Mouse (Mus musculus): ENCODE measurements around the gene Nynrin.

The Nynrin gene

DNA sequence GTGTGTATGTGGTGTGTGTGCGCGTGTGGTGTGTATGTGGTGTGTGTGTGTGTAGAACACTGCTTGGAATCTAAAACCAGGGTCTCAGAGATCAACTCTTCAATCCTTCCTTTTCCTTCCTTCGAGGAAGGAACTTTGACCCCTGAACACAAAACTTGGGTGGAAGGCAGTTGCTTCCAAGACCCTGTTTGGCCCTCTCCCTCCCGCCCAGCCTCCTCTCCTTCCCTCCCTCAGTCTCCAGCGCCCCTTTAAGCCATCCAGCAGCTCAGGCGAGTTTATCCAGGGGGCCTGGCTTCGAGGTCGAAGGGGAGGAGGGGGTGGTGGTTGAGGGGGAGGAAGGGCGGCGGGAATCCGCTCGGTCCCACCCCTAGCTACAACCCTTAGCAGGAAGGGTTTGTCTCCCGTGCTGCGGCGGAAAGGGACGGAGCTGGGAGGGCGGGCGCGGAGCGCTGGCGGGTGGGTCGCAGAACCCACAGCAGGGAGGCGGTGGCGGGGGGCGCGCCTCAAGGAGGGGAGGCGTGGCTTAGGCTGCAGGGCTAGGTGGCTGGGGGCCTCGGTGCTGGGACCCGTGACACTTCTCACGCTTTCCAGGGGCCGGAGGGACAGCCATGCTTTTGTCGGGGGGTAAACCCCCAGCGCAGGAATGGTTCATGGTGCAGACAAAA lies at the start of gene Nynrin:
Gene Nynrin (plus strand): TSS at position 390 of the 665 bp plus-strand sequence.
- peak; percentile 85 for DNase-seq (ENCODE audit: extremely low spot score, low spot score)

DNA sequence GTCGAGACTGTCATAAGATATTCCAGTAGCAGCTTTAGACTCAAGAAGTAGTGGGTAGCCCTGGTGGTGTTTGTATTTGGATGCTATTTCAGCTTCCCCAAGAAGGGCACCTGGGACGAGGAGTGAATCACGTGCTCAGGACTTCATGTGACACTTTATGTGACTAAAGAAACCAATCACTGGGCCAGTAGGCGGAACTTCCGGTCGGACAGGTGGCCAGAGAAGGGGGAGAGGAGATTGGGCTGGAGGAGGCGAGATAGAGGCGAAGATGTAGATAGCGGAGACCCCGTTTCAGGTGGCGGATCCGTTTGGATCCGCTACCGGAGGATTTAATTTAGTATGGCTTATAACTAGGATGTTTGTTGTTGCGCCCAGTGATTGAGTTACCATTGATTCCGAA lies 38.9 kb upstream of the Nynrin start:
- DNase-seq (ENCODE audit: extremely low spot score, low spot score): peak; percentile 60

DNA sequence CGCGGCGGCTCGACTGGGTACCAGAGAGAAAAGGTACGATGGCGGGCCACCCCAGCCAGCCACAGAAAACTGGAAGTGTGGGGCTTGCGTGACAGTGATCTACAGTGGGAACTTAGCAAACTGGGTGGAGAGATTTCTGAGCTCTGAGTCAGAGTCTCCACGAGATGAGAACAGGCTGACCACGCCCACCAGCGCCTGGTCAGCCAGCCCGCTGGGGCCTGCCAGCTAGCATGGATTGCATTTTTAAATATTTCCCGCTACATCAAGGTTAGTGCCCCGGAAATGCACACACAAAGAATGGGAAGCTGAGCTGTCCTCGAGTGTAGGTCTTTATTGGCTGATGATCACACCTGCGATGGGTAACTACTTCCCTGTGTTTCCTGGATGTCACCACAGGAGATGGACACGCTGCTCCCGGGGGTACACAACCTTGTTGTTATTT lies 38.5 kb upstream of the Nynrin start:
- DNase-seq (ENCODE audit: extremely low spot score, low spot score): peak; percentile 47

- DNase-seq (ENCODE audit: extremely low spot score, low spot score): no peak
These were observed 33.9 kb upstream of the Nynrin start for GRCm38 (mm10) chr14:55819845-55820405.

DNA sequence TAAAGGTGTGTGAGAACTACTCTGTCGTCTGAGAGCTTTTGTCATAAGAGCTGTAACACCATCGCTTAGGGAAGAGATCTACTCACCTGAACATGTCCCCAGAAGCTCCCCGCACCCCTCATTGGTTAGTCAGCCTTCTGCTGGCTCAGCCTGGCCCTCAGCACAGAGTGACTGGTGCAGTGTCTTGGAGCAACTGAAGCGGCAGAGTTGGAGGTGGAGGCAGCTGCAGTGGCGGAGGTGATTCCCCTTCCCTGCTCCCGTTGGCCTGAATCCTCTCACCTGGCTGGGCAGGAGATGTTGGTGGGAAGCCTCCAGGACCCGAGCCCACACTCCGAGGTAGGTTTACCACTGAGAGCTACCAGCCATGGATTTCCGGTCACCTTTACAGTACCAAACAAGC lies 33.2 kb upstream of the Nynrin start:
- DNase-seq (ENCODE audit: extremely low spot score, low spot score): no peak

DNA sequence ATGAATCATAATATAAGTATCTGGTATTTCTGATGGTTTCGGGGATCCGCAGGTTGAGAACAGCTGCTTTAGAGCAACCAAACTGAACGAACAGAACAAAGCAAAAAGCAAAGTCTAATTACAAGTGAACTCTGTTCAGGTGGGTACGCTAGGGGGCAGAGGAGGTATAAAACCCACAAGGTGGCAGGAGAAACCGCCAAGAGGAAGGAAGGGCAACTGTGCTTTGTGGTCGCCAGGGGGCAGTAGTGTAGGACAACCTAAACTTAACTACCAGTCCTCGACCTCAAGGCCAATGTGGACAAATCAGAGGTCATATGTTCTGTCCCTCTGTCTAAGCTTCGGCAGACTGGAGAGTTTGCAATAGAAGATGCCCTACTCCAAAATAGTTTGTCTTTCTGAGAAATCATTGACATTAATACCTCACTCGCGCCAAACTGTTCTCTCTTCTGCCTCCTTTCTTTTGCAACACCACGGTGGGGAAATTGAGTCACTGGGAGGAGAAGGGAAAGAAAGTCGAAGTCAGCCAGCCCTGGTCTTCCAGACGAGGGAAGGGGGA lies 31.3 kb upstream of the Nynrin start:
- DNase-seq (ENCODE audit: extremely low spot score, low spot score): peak; percentile 83

DNA sequence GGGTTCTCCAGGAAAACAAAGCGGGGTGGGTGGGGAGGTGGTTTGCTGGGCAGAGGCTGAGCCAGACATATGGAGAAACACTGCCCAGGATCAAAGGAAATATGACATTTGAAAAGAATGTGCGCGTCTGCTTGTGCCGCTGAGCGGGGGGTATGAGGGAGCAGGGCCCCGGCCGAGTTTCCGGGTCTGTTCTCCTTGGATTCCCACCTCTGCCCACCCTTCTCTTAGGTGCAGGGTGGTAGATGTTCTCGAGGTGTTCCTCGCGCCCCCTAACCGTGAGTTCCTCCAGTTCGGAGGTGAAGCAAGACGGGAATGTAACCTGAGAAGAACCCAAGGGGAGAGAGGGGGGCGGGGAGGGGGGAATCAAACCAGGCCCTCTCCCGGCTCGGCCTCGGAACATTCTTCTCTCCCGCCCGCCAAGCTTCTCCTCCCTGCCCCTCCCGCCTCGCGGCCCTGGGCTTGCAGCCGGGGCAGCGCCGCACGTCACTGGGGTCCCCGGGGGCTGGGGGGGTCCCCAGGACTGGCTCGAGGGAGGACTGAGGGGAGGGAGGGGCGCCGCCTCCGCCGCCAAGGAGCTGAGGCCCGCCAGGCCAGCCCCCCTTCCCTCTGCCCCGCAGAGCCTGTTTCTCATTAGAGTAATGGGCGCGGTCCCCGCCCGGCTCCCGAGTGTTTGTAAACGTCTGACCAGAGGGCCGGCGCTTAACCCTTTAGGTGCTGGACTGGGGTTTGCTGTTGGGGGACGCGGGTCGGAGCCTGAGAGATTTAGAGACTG lies 30.6 kb upstream of the Nynrin start, which contains the start of gene Nfatc4:
Gene Nfatc4 (plus strand): TSS at position 154 of the 772 bp plus-strand sequence.
- peak; percentile 99 for DNase-seq (ENCODE audit: extremely low spot score, low spot score)

DNA sequence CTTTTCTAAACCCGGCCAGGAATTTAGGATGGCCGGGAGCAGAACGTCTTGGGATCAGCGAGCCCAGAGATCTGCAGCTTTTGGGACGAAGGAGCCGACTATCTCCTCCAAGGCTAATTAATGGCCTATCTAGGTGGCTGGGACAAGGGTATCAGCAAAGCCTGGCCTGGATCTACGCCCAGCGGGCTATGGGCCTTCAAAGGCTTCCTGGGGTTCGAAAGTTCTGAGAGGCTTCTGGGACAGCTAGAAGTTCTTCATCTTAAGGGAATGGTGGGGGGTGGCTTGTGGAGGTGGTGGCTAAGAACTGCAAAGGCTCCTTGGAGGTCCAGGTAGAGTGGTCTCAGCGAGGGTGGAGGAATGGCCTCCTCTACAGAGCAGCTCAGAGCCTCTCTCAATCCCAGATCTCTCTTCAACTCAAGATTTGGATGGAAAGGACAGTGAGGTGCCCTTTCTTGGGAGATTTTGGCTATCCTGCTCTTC lies 29.8 kb upstream of the Nynrin start:
- DNase-seq (ENCODE audit: extremely low spot score, low spot score): peak; percentile 81

DNA sequence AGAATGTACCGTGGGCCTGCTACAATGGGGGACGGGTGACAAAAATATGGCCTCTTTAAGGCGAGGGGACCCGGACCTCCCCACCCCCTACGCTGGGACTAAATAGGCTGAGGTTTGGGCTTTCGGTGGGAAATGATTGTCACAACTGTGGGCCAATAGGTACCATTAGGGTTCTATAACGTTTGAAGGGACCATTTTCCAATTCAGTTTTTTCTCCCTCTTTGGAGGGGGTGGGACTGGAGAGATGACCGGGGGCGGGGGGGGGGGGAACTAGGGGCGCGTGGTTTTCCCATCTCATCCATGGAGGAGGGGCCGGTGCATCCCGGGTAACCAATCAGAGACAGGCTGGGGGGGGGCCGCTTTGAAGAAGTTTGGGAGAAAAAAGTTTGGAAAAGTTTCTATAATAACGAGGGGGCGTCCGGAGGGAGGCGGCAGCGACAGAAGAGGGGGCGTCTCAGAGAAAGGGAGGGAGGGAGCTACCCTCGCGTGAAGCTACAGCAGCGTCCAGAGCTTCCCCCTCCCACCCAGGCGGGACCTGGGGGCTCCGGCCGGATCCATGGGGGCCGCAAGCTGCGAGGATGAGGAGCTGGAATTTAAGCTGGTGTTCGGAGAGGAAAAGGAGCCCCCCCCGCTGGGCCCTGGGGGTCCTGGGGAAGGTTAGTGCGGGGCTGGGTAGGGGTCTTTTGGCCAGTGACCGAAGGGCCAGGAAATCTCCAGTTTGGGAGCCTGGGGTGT lies 29.2 kb upstream of the Nynrin start:
- DNase-seq (ENCODE audit: extremely low spot score, low spot score): peak; percentile 70

DNA sequence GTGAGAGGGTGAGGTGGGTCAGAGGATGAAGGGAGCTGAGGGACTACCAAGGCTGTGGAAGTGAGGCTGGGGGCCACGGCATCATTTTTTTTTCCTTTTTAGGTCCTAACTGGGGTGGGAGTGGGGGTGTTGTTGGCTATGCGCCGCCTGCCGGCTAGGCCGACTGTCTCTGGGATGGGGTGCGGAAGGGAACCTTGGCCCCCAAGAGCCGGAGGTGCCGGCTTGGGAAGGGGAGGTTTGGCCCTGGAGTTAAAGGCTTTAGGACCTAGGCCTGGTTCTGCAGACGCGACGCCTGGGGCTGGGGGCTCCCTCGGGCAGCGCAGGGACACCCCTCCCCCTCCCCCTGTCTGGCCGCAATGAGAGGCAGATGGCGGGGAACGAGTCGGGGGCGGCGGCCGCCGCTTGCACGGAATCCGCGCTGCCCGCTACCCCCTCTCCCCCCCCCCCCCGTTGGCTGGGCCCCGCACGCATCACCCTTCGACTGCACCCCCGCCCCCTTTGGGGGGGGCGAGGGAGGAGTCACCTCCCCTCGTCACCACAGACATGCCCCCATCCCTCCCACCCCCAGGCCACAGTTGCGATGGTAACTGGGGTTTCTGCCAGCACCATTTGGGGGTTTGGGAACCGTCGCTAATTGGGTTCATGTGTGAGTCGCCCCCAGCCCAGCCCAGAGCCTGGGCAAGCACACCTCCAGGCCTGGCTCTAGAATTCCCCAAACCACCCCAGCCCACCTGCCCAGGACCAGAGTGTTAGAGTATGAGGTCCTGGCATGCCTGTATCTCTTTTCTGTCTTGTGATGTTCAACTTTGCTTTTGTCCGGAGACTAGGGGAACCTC lies 28.4 kb upstream of the Nynrin start:
- DNase-seq (ENCODE audit: extremely low spot score, low spot score): peak; percentile 76

DNA sequence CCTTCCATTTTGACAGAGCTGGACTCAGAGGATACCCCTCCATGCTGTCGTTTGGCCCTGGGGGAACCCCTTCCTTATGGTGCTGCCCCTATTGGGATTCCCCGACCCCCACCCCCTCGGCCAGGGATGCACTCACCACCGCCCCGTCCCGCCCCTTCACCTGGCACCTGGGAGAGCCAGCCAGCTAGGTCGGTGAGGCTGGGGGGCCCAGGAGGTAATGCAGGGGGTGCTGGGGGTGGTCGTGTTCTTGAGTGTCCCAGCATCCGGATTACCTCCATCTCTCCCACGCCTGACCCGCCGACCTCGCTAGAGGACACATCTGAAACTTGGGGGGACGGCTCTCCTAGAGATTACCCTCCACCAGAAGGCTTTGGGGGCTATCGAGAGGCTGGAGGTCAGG lies 27.7 kb upstream of the Nynrin start:
- no peak for DNase-seq (ENCODE audit: extremely low spot score, low spot score)

- peak; percentile 64 for DNase-seq (ENCODE audit: extremely low spot score, low spot score)
These were observed 27.1 kb upstream of the Nynrin start for GRCm38 (mm10) chr14:55826551-55827340.

DNA sequence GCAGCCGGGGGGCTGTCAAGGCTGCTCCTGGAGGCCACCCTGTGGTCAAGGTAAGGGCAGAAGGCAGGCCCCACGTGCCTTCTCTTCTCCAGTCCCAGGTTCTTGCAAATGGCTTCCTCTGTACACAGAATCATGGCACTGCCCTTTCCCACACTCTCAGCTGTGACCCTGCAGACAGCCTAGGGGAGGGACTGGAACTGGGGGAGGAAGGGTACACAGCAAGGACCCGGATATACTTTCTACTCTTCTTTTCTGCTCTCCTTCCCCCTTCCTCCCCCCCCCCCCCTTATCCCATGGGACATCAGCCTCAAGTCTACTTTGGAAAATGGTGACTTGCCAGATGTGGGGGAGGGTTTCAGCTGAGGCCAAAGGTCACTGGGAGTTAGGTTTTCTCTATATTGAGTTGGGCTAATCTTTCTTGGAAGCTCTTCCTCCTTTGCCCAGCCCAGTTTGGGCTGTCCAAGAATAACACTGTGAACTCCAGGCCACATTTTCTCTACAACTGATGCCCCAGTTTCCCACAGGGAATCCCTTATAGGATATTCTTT lies 25.0 kb upstream of the Nynrin start:
- no peak for DNase-seq (ENCODE audit: extremely low spot score, low spot score)

GRCm38 (mm10) chr14:55829854-55830253 lies 24.0 kb upstream of the Nynrin start:
- no peak for DNase-seq (ENCODE audit: extremely low spot score, low spot score)

DNA sequence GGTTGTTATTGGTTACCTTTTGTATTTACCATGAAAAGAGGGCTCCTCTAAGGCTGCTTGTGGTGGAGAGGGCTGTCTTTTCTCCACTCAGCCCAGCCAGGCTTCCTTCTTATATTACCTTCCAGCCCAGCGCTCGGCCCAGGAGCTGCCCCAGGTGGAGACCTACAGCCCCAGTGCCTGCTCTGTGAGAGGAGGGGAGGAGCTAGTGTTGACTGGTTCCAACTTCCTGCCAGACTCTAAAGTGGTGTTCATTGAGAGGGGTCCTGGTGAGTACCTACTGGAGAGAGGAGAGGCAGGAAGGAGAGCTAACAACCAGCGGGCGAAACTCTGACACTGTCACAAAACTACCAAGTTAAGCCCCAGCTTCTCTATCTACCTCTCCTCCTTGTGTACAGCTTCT lies 23.5 kb upstream of the Nynrin start:
- DNase-seq (ENCODE audit: extremely low spot score, low spot score): no peak

DNA sequence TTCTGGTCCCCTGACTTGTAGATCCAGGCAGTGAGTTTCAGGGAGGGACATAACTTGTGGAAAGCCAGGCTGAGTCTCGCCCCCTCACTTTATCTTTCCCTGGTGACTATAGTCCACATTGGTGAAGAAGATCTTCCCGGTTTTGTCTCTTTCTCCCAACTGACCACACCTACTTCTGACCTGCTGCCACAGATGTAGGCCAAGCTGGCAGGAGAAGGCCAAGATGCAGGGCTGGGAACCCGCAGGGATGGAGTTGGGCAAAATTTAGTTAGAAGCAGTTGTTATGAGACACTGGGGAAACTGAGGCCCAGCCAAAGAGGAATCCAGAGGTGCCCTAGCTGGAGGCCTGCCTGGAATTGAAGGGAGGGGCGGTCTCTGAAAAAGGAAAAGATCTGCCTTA lies 20.7 kb upstream of the Nynrin start:
- no peak for DNase-seq (ENCODE audit: extremely low spot score, low spot score)

DNA sequence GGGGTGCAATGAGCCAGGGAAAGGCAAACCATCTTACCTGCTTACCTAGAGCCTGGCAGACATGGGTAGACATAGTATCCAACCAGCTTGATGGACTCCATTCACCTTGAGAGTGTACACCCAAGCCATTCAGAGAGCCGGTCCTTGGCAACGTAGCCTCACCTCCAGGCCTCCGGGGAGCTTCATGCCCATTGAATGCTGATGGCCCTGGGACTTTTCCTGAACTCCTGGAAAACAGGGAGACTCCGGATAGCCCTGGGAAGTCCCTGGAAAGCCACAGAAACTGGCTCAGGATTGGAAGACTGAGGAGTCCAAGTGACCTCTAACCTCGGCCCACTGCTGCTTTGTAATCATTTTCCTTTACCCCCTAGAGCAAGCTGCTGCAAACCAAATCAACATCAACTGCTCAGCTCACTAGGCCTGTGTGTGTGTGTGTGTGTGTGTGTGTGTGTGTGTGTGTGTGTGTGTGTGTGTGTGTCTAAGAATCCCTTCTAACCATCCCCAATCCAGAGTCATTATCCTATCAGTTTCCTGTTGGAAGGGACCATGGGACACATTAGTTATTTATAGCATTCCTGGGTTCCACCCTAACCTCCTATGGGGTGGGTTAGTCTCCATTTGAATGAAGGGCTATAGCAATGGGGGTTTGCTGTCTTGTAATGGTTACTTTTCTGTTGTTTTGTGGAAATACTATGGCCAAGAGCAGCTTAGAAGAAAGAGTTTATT lies 18.8 kb upstream of the Nynrin start:
- no peak for DNase-seq (ENCODE audit: extremely low spot score, low spot score)

DNA sequence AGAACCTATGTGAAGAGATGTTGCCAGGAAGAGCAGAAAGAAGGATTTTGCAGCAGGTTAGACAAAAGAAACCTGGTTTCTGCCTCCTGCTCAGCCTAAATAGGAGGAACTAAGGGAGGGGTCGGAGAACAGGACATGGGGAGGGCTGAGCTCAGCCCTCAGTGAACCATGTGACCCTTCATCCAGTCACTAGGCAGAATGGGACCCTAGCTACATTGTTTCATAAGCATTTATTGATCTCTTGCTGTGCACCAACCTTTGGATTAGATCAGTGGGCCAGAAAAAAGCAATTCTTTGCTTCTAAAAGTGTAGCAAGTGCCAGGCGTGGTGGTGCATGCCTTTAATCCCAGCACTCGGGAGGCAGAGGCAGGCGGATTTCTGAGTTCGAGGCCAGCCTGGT lies 15.5 kb upstream of the Nynrin start:
- no peak for DNase-seq (ENCODE audit: extremely low spot score, low spot score)

DNA sequence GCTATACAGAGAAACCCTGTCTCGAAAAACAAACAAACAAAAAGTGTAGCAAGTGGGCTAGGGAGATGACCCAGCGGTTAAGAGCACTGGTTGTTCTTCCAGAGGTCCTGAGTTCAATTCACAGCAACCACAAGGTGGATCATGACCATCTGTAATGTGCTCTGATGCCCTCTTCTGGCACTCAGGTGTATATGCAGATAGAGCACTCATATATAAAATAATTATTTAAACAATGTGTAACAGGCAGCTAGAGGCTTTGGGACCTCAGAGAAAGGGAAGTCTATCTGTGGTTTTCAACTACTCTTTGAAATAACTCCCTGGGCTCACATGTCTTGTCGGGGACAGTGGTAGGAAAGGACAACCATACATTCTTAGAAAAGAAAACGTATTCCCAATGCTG lies 15.1 kb upstream of the Nynrin start:
- no peak for DNase-seq (ENCODE audit: extremely low spot score, low spot score)

All from neural tube, embryonic 10.5 days (tissue).